Mouse (Mus musculus): ENCODE measurements around the gene Prl7a2.

The Prl7a2 gene

DNA sequence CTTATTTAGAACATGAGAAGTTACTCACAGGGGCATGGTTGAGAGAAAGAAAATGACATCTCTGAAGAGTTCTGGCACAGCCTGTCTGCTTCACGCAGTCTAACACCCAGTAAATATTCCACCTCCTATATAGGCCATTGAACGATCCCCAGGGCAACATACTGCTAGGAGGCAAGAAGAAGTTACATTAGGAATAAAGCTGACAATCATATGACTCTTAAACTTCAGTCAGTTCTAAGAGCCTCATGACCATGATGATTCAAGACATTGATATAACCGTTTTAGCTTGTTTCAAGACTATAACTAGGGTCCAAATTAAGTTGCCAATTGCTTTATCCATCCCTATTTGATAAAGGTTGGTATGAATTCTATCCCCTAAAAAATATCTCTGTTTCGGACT, at the start of gene Prl7a2:
Gene Prl7a2 (minus strand): TSS at position 101 of the 400 bp plus-strand sequence.
- no peak for DNase-seq (ENCODE audit: low spot score in 2 of 2)

DNA sequence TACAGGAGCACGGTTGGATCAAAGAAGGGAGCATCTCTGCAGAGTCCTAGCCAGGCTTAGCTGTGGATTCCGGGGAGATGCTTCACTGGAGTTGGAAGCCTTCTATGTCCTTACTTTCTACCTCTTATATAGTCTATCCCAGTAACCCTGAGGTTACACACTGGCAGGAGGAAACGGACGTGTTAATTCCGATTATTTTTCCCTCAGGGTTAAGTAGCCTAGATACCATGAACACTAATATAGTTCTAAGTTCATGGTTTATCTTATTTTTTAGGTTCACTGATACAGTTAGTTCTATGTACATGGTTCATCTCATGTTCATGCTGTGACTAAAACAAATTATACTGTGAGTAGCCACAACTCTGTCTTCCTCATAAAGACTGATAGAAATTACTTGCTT, 48.8 kb upstream of the Prl7a2 start, which contains the start of gene Prl7d1:
Gene Prl7d1 (minus strand): TSS at position 101 of the 400 bp plus-strand sequence.
- DNase-seq (ENCODE audit: low spot score in 2 of 2) = no peak

DNA sequence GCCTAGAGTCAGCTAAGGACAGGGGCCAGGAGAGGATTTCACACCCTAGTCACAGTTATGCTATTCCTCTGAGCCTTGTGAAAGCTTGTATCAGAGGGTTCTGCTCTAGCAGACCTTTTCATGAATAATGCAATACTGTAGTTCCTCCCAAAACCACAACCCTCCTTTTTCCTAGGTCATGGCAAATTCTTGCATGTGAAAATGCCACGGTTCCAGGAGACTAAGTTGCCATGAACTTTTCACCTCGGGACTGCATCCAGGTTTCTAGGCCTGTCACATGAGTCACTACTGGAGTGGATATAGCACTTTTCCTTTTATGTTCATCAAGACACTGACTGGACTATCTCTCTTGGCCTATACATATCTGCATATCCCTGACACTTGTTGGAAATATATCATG, 38.7 kb upstream of the Prl7a2 start:
- DNase-seq (ENCODE audit: low spot score in 2 of 2) = no peak

DNA sequence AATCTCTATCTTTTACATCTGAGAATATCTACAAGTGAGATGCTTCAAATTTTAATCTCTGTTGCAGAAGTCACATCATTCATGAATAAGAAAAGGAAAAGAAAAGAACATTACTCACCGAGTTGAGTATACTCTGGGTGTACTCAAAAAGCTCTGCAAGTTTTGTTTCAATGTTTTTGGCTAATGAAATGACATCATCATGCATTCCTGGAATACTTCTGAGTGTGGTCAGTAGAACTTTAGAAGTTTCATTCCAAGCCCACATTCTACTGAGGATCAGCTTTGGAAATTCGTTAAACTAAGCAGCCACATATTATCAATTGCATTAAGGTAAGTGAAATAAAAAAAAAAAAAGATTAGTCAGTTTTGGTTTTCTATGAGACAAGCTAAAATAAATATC, 7.1 kb downstream of the Prl7a2 start:
- DNase-seq (ENCODE audit: low spot score in 2 of 2) = no peak

DNA sequence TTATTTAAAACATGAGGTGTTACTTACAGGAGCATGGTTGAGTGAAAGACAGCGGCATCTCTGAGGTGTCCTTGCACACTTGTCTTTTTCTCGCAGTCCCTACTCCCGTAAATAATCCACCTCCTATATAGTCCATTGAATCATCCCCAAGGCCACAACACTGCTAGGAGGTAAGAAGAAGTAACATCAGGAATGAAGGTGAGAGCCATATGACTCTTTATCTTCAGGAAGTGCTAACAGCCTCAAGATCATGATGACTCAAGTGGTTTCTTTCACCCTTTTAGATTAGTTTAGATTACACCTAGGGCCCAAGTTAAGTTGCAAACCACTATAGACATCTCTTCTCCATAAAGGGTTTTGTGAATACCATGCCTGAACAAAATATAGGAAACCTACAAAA, 25.4 kb downstream of the Prl7a2 start, which contains the start of gene Prl7a1:
Gene Prl7a1 (minus strand): TSS at position 101 of the 400 bp plus-strand sequence.
- DNase-seq (ENCODE audit: low spot score in 2 of 2) = no peak

DNA sequence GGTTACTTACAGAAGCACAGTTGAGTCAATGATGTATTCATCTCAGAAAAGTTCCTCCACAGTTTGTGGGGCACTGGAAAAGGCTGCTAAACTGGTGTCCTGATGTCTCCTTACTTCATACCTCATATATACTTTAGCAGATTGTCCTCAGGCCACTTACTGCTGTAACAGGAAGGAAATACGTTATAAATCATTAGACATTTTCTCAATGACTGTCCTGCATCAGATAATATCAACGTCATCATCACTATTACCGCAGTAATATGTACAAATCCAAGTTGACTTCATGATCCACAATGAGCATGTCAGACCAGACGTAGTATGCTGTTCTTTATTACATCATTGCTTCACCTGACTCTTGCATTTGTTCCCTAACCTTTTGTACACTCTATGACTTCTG, 57.4 kb downstream of the Prl7a2 start, which contains the start of gene Prl7b1:
Gene Prl7b1 (minus strand): TSS at position 101 of the 400 bp plus-strand sequence.
- DNase-seq (ENCODE audit: low spot score in 2 of 2) = no peak

Measured in frontal cortex, postnatal 36 days (tissue).